Comparison of ENCODE assay signal across 26 mouse cellular contexts in the genomic region with DNA sequence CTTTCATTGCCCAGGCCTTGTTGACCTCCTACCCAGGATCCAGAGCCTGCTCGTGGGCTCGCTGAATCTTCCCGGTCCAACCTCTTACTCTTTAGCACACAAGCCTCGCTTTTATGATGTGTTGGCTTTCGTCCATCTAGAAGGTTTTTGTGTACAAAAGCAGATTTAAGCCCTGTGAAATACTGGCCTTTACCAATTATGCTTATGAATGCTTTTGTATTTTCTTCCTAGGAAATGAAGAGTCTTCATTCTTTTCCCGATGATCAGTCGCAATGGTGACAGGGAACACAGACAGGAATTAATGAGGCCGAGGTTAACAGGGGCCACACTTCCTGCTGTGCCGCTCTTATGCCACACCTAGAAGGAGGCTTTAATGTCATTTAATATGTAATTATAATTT.
DNase-seq lines count a peak whose midpoint lies in the region; ATAC-seq lines count a peak whose summit lies in the region.
"Had no signal": no experiment of that assay in that cellular context is flagged by ENCODE, and none has a peak within 500 bp of the region (broad histone marks: within the 10 kb centered on the region; RNA-seq: fewer than 3 reads in every experiment).

No protein-coding gene starts in this region.

- 0 out of 2 replicates have a peak, but pooled peaks cover 4% of the 10 kb centered on the region for H3K4me1 ChIP-seq in embryonic facial prominence, embryonic 14.5 days (ENCODE audit: control insufficient read depth, insufficient read depth, low read length)
- peaks cover 8% of the 10 kb centered on the region; the same call in 1 of the 2 replicates for H3K4me1 ChIP-seq in embryonic facial prominence, embryonic 10.5 days
- H3K4me1 ChIP-seq in heart, embryonic 13.5 days = peaks cover 14% of the 10 kb centered on the region
- H3K4me1 ChIP-seq in hindbrain, embryonic 15.5 days (replicated peaks) = peaks cover 22% of the 10 kb centered on the region
- H3K4me1 ChIP-seq in hindbrain, embryonic 11.5 days (replicated peaks; ENCODE audit: control insufficient read depth, insufficient read depth, low read length) = no peaks in the 10 kb centered on the region
- H3K4me1 ChIP-seq: embryonic facial prominence, embryonic 12.5 days; neural tube, embryonic 12.5 days had no signal

- no peak overlapping the region for H3K27ac ChIP-seq in embryonic facial prominence, embryonic 14.5 days (replicated peaks; ENCODE audit: low read depth, low read length)
- H3K27ac ChIP-seq in embryonic facial prominence, embryonic 10.5 days (replicated peaks) = no peak overlapping the region
- peak overlapping the region; percentile 70; the same call in 1 of the 2 replicates for H3K27ac ChIP-seq in heart, embryonic 13.5 days (replicated peaks)
- 0 out of 2 replicates have a peak overlapping the region, but pooled peaks have one; percentile 13 for H3K27ac ChIP-seq in hindbrain, embryonic 15.5 days (replicated peaks)
- H3K27ac ChIP-seq in hindbrain, embryonic 11.5 days (ENCODE audit: low read depth, low read length) = no peak overlapping the region
- H3K27ac ChIP-seq: embryonic facial prominence, embryonic 12.5 days; macrophage; neural tube, embryonic 12.5 days had no signal

- H3K4me2 ChIP-seq in embryonic facial prominence, embryonic 14.5 days (ENCODE audit: low read depth, low read length) = no peak overlapping the region
- H3K4me2 ChIP-seq in heart, embryonic 13.5 days = no peak overlapping the region
- no peak overlapping the region for H3K4me2 ChIP-seq in hindbrain, embryonic 15.5 days
- no peak overlapping the region for H3K4me2 ChIP-seq in hindbrain, embryonic 11.5 days (replicated peaks; ENCODE audit: low read depth, low read length)
- H3K4me2 ChIP-seq: embryonic facial prominence, embryonic 12.5 days; liver, embryonic 12.5 days; neural tube, embryonic 12.5 days had no signal

- no peaks in the 10 kb centered on the region for H3K36me3 ChIP-seq in embryonic facial prominence, embryonic 14.5 days (ENCODE audit: control insufficient read depth, insufficient read depth, low read length)
- H3K36me3 ChIP-seq in embryonic facial prominence, embryonic 10.5 days (replicated peaks) = no peaks in the 10 kb centered on the region
- no peaks in the 10 kb centered on the region for H3K36me3 ChIP-seq in heart, embryonic 13.5 days
- H3K36me3 ChIP-seq in hindbrain, embryonic 15.5 days = no peaks in the 10 kb centered on the region
- H3K36me3 ChIP-seq in hindbrain, embryonic 11.5 days (ENCODE audit: control insufficient read depth, insufficient read depth, low read length) = no peaks in the 10 kb centered on the region
- H3K36me3 ChIP-seq: embryonic facial prominence, embryonic 12.5 days; liver, embryonic 12.5 days; neural tube, embryonic 12.5 days had no signal

- 71% methylated on average over 9 of the region's 9 CpGs for WGBS in embryonic facial prominence, embryonic 14.5 days
- 76% methylated on average over 9 of the region's 9 CpGs for WGBS in embryonic facial prominence, embryonic 10.5 days
- WGBS in heart, embryonic 13.5 days = 70% methylated on average over 9 of the region's 9 CpGs
- WGBS in hindbrain, embryonic 15.5 days = 38% methylated on average over 9 of the region's 9 CpGs
- WGBS in hindbrain, embryonic 11.5 days = 57% methylated on average over 9 of the region's 9 CpGs

- no peak for ATAC-seq in embryonic facial prominence, embryonic 14.5 days (ENCODE audit: low read depth)
- ATAC-seq in heart, embryonic 13.5 days (ENCODE audit: extremely low read depth, insufficient number of reproducible peaks, low FRiP score, low TSS enrichment) = no peak
- ATAC-seq in hindbrain, embryonic 15.5 days (ENCODE audit: low FRiP score, low read depth) = no peak
- no peak for ATAC-seq in hindbrain, embryonic 11.5 days (ENCODE audit: low FRiP score)
- ATAC-seq: forebrain, postnatal 0 days; intestine, postnatal 0 days; liver, embryonic 12.5 days; liver, postnatal 0 days; lung, postnatal 0 days had no signal

- H3K27me3 ChIP-seq in embryonic facial prominence, embryonic 14.5 days (replicated peaks; ENCODE audit: control insufficient read depth, insufficient read depth, low read length) = no peaks in the 10 kb centered on the region
- H3K27me3 ChIP-seq in embryonic facial prominence, embryonic 10.5 days (replicated peaks; ENCODE audit: low read depth, poor library complexity, severe bottlenecking) = no peaks in the 10 kb centered on the region
- no peaks in the 10 kb centered on the region for H3K27me3 ChIP-seq in heart, embryonic 13.5 days (replicated peaks)
- H3K27me3 ChIP-seq in hindbrain, embryonic 15.5 days = no peaks in the 10 kb centered on the region
- H3K27me3 ChIP-seq in hindbrain, embryonic 11.5 days (ENCODE audit: control insufficient read depth, insufficient read depth, low read length) = no peaks in the 10 kb centered on the region
- H3K27me3 ChIP-seq: CH12.LX; embryonic facial prominence, embryonic 12.5 days; liver, embryonic 12.5 days; neural tube, embryonic 12.5 days had no signal

- no peak overlapping the region for H3K4me3 ChIP-seq in embryonic facial prominence, embryonic 14.5 days (ENCODE audit: low read depth, low read length)
- H3K4me3 ChIP-seq in embryonic facial prominence, embryonic 10.5 days = no peak overlapping the region
- no peak overlapping the region for H3K4me3 ChIP-seq in heart, embryonic 13.5 days
- H3K4me3 ChIP-seq in hindbrain, embryonic 15.5 days = no peak overlapping the region
- H3K4me3 ChIP-seq in hindbrain, embryonic 11.5 days (ENCODE audit: low read depth, low read length) = no peak overlapping the region
- H3K4me3 ChIP-seq: embryonic facial prominence, embryonic 12.5 days; liver, embryonic 12.5 days; myocyte; neural tube, embryonic 12.5 days had no signal

- DNase-seq in embryonic facial prominence, embryonic 14.5 days (ENCODE audit: low spot score) = peak; percentile 26
- no peak for DNase-seq in embryonic facial prominence, embryonic 10.5 days (ENCODE audit: low spot score)
- no peak for DNase-seq in heart, postnatal 25 days (ENCODE audit: low spot score)
- no peak for DNase-seq in hindbrain, embryonic 11.5 days (ENCODE audit: low spot score)
- DNase-seq in Muller cell, postnatal 12 days (ENCODE audit: inconsistent ontology term) = peak; percentile 45
- DNase-seq in thymus, postnatal 36 days = no peak
- DNase-seq: adrenal gland, adult 8-10 months; cerebellum, adult 8-10 months; cerebellum, postnatal 36 days; forebrain, postnatal 0 days; gastrocnemius, postnatal 10 days; kidney, adult 9 months; kidney, postnatal 10 days; layer of hippocampus, postnatal 36 days; left cerebral cortex, postnatal 4 days; liver, postnatal 0 days had no signal

- H3K9me3 ChIP-seq in embryonic facial prominence, embryonic 14.5 days (ENCODE audit: control insufficient read depth, low read length) = no peaks in the 10 kb centered on the region
- no peaks in the 10 kb centered on the region for H3K9me3 ChIP-seq in embryonic facial prominence, embryonic 10.5 days
- H3K9me3 ChIP-seq in heart, embryonic 13.5 days = peaks cover 9% of the 10 kb centered on the region; the same call in 1 of the 2 replicates
- H3K9me3 ChIP-seq in hindbrain, embryonic 15.5 days = no peaks in the 10 kb centered on the region
- H3K9me3 ChIP-seq in hindbrain, embryonic 11.5 days (ENCODE audit: control insufficient read depth, low read length) = no peaks in the 10 kb centered on the region
- H3K9me3 ChIP-seq: liver, embryonic 12.5 days; neural tube, embryonic 12.5 days had no signal

- intact Hi-C loops in heart, postnatal 25 days (cut with DNase I) = no loop called here

- no peak overlapping the region for H3K9ac ChIP-seq in embryonic facial prominence, embryonic 14.5 days (ENCODE audit: low read depth, low read length)
- no peak overlapping the region for H3K9ac ChIP-seq in heart, embryonic 13.5 days
- H3K9ac ChIP-seq in hindbrain, embryonic 15.5 days = no peak overlapping the region
- H3K9ac ChIP-seq in hindbrain, embryonic 11.5 days (ENCODE audit: low read depth, low read length) = no peak overlapping the region
- H3K9ac ChIP-seq: embryonic facial prominence, embryonic 12.5 days; forebrain, postnatal 0 days; liver, embryonic 12.5 days; liver, postnatal 0 days; neural tube, embryonic 12.5 days had no signal

Comparison
In these comparisons a context has a peak if more than half of its experiments do, and no peak if none do; other contexts are left out.
1. DNase-seq: peak in embryonic facial prominence, embryonic 14.5 days (single experiment) and Muller cell, postnatal 12 days (single experiment); none in embryonic facial prominence, embryonic 10.5 days (single experiment), heart, postnatal 25 days (single experiment), hindbrain, embryonic 11.5 days (single experiment) and thymus, postnatal 36 days (0 of 2).
2. H3K27ac ChIP-seq: peak in heart, embryonic 13.5 days (single experiment) and hindbrain, embryonic 15.5 days (single experiment); none in embryonic facial prominence, embryonic 14.5 days (single experiment), embryonic facial prominence, embryonic 10.5 days (single experiment) and hindbrain, embryonic 11.5 days (single experiment).